Mouse (Mus musculus) heart, embryonic 15.5 days (tissue): ENCODE measurements around the gene Mpp3. TPM values are rescaled to one million over a fixed set of nuclear protein-coding genes. Genes with fewer than 3 reads are reported as not detected.

Experiments
- ATAC-seq: fragments of 200-750 bp; cut with Nextera tagmentation; replicated peaks from 2 replicates; pipeline ENCODE4 v1.8.0; 2017; ENCODE audit warnings: low read depth, moderate TSS enrichment; ENCODE audit not compliant: insufficient number of reproducible peaks, insufficient read depth, low FRiP score
- H3K27ac ChIP-seq: fragments of 300-500 bp; sonication (generic); 2 replicates; pipeline ENCODE4 v1.5.1; 2015; ENCODE audit warnings: mild to moderate bottlenecking, inconsistent platforms
- H3K27me3 ChIP-seq: fragments of 300-500 bp; sonication (generic); 2 replicates; pipeline ENCODE4 v1.6.1; 2015; ENCODE audit warnings: inconsistent platforms
- H3K36me3 ChIP-seq: fragments of 300-500 bp; sonication (generic); 2 replicates; pipeline ENCODE4 v1.6.1; 2015; ENCODE audit warnings: mild to moderate bottlenecking, inconsistent platforms
- H3K4me1 ChIP-seq: fragments of 300-500 bp; sonication (generic); replicated peaks from 2 replicates; pipeline ENCODE4 v1.6.1; 2015; ENCODE audit warnings: inconsistent platforms
- H3K4me2 ChIP-seq: fragments of 300-500 bp; sonication (generic); 2 replicates; pipeline ENCODE4 v1.6.1; 2015; ENCODE audit warnings: inconsistent platforms, mild to moderate bottlenecking, moderate library complexity
- H3K4me3 ChIP-seq: fragments of 300-500 bp; sonication (generic); 2 replicates; pipeline ENCODE4 v1.5.1; 2015; ENCODE audit warnings: mild to moderate bottlenecking, inconsistent platforms
- H3K9ac ChIP-seq: fragments of 300-500 bp; sonication (generic); 2 replicates; pipeline ENCODE4 v1.6.1; 2015; ENCODE audit warnings: mild to moderate bottlenecking, inconsistent platforms
- H3K9me3 ChIP-seq: fragments of 300-500 bp; sonication (generic); replicated peaks from 2 replicates; pipeline ENCODE4 v1.6.1; 2016; ENCODE audit warnings: inconsistent platforms
- WGBS: fragments of 180-500 bp; shearing (Covaris S2); methylation state at CpG from one replicate; pipeline ENCODE4 v1.1.7; 2015; ENCODE audit warnings: mixed read lengths; 5-methylcytosine and 5-hydroxymethylcytosine counted together
- polyA plus RNA-seq: library from polyadenylated mRNA; unstranded; fragments of >200 nt; fragmentation: Nextera tagmentation; extraction: Ambion mirVana; gene quantifications from 2 replicates; pipeline ENCODE4 v1.2.1, GENCODE M21; 2015

Gene Mpp3
- polyA plus RNA-seq, 1 experiment from 2014 or later, result 2.9 TPM

- 5% methylated on average over 22 of the region's 23 CpGs for WGBS
- Histone ChIP-seq H3K4me3 (peak overlapping the region; percentile 77), H3K36me3 (no peaks in the 10 kb centered on the region), H3K4me1 (peaks cover 14% of the 10 kb centered on the region), H3K27me3 (peaks cover 8% of the 10 kb centered on the region; the same call in 1 of the 2 replicates), H3K9ac (peak overlapping the region; percentile 66), H3K9me3 (no peaks in the 10 kb centered on the region), H3K27ac (no peak overlapping the region), H3K4me2 (peak overlapping the region; percentile 96)
- ATAC-seq, result peak; percentile 6; the same call in 1 of the 2 replicates
Observed at GRCm38 (mm10) chr11:102025991-102026660, 2.1 kb downstream of the Mpp3 start.

- Histone ChIP-seq H3K9me3 (no peaks in the 10 kb centered on the region), H3K36me3 (no peaks in the 10 kb centered on the region), H3K27me3 (peaks cover 8% of the 10 kb centered on the region; the same call in 1 of the 2 replicates), H3K4me2 (no peak overlapping the region), H3K27ac (no peak overlapping the region), H3K4me3 (peak overlapping the region; percentile 77; the same call in 1 of the 2 replicates), H3K4me1 (peaks cover 14% of the 10 kb centered on the region), H3K9ac (no peak overlapping the region)
- no peak for ATAC-seq
- 55% methylated on average over 7 of the region's 7 CpGs for WGBS
Observed at GRCm38 (mm10) chr11:102025354-102025753, 2.9 kb downstream of the Mpp3 start.

GRCm38 (mm10) chr11:102024875-102025274, 3.4 kb downstream of the Mpp3 start:
- Histone ChIP-seq H3K27ac (no peak overlapping the region), H3K36me3 (no peaks in the 10 kb centered on the region), H3K9me3 (no peaks in the 10 kb centered on the region), H3K27me3 (peaks cover 8% of the 10 kb centered on the region; the same call in 1 of the 2 replicates), H3K4me2 (no peak overlapping the region), H3K4me3 (no peak overlapping the region), H3K4me1 (peaks cover 14% of the 10 kb centered on the region), H3K9ac (no peak overlapping the region)
- 85% methylated on average over 4 of the region's 4 CpGs for WGBS
- no peak for ATAC-seq

GRCm38 (mm10) chr11:102024084-102024758, 4.0 kb downstream of the Mpp3 start:
- H3K4me3 ChIP-seq, result no peak overlapping the region
- no peak overlapping the region for H3K9ac ChIP-seq
- H3K36me3 ChIP-seq, result no peaks in the 10 kb centered on the region
- peaks cover 14% of the 10 kb centered on the region for H3K4me1 ChIP-seq
- no peak for ATAC-seq
- peaks cover 8% of the 10 kb centered on the region; the same call in 1 of the 2 replicates for H3K27me3 ChIP-seq
- WGBS, result 75% methylated on average over 6 of the region's 6 CpGs
- H3K4me2 ChIP-seq, result no peak overlapping the region
- H3K9me3 ChIP-seq, result no peaks in the 10 kb centered on the region
- H3K27ac ChIP-seq, result no peak overlapping the region

GRCm38 (mm10) chr11:102023406-102023805, 4.9 kb downstream of the Mpp3 start:
- Histone ChIP-seq H3K9me3 (no peaks in the 10 kb centered on the region), H3K27me3 (peaks cover 8% of the 10 kb centered on the region; the same call in 1 of the 2 replicates), H3K4me1 (peaks cover 14% of the 10 kb centered on the region), H3K27ac (no peak overlapping the region), H3K9ac (no peak overlapping the region), H3K4me2 (no peak overlapping the region), H3K4me3 (no peak overlapping the region), H3K36me3 (no peaks in the 10 kb centered on the region)
- ATAC-seq, result no peak
- WGBS, result 84% methylated on average over 13 of the region's 13 CpGs

GRCm38 (mm10) chr11:102021196-102021595, 7.1 kb downstream of the Mpp3 start:
- Histone ChIP-seq H3K9me3 (no peaks in the 10 kb centered on the region), H3K4me3 (no peak overlapping the region), H3K27ac (no peak overlapping the region), H3K36me3 (no peaks in the 10 kb centered on the region), H3K4me1 (peaks cover 8% of the 10 kb centered on the region), H3K9ac (no peak overlapping the region), H3K4me2 (no peak overlapping the region), H3K27me3 (peaks cover 8% of the 10 kb centered on the region; the same call in 1 of the 2 replicates)
- ATAC-seq, result no peak
- WGBS, result 88% methylated on average over 5 of the region's 5 CpGs

GRCm38 (mm10) chr11:102019736-102020135, 8.5 kb downstream of the Mpp3 start:
- no peak for ATAC-seq
- H3K4me3 ChIP-seq, result no peak overlapping the region
- peaks cover 8% of the 10 kb centered on the region; the same call in 1 of the 2 replicates for H3K4me1 ChIP-seq
- no peaks in the 10 kb centered on the region for H3K36me3 ChIP-seq
- H3K9me3 ChIP-seq, result no peaks in the 10 kb centered on the region
- peaks cover 8% of the 10 kb centered on the region; the same call in 1 of the 2 replicates for H3K27me3 ChIP-seq
- no peak overlapping the region for H3K9ac ChIP-seq
- 67% methylated on average over 9 of the region's 9 CpGs for WGBS
- H3K27ac ChIP-seq, result no peak overlapping the region
- no peak overlapping the region for H3K4me2 ChIP-seq

- H3K9me3 ChIP-seq, result no peaks in the 10 kb centered on the region
- H3K4me3 ChIP-seq, result no peak overlapping the region
- no peaks in the 10 kb centered on the region for H3K36me3 ChIP-seq
- peaks cover 8% of the 10 kb centered on the region; the same call in 1 of the 2 replicates for H3K4me1 ChIP-seq
- H3K27me3 ChIP-seq, result no peaks in the 10 kb centered on the region
- H3K9ac ChIP-seq, result no peak overlapping the region
- no peak for ATAC-seq
- H3K4me2 ChIP-seq, result no peak overlapping the region
- WGBS, result 89% methylated on average over 1 of the region's 1 CpGs
- H3K27ac ChIP-seq, result peak overlapping the region; percentile 39
Observed at GRCm38 (mm10) chr11:102016136-102016535, 12.1 kb downstream of the Mpp3 start.

GRCm38 (mm10) chr11:102015472-102015871, 12.8 kb downstream of the Mpp3 start:
- no peak for ATAC-seq
- no peaks in the 10 kb centered on the region for H3K36me3 ChIP-seq
- no peak overlapping the region for H3K4me3 ChIP-seq
- no peak overlapping the region for H3K4me2 ChIP-seq
- H3K9ac ChIP-seq, result no peak overlapping the region
- no peak overlapping the region for H3K27ac ChIP-seq
- H3K4me1 ChIP-seq, result peaks cover 8% of the 10 kb centered on the region; the same call in 1 of the 2 replicates
- H3K9me3 ChIP-seq, result no peaks in the 10 kb centered on the region
- no peaks in the 10 kb centered on the region for H3K27me3 ChIP-seq
- WGBS, result 74% methylated on average over 6 of the region's 6 CpGs

GRCm38 (mm10) chr11:102013201-102013600, 15.1 kb downstream of the Mpp3 start:
- WGBS, result 72% methylated on average over 8 of the region's 8 CpGs
- Histone ChIP-seq H3K4me3 (no peak overlapping the region), H3K9me3 (no peaks in the 10 kb centered on the region), H3K27me3 (no peaks in the 10 kb centered on the region), H3K4me2 (no peak overlapping the region), H3K36me3 (no peaks in the 10 kb centered on the region), H3K27ac (no peak overlapping the region), H3K9ac (no peak overlapping the region), H3K4me1 (peaks cover 8% of the 10 kb centered on the region; the same call in 1 of the 2 replicates)
- ATAC-seq, result no peak

- no peak overlapping the region for H3K27ac ChIP-seq
- WGBS, result 73% methylated on average over 8 of the region's 8 CpGs
- no peak overlapping the region for H3K9ac ChIP-seq
- H3K9me3 ChIP-seq, result no peaks in the 10 kb centered on the region
- no peaks in the 10 kb centered on the region for H3K36me3 ChIP-seq
- no peak overlapping the region for H3K4me2 ChIP-seq
- ATAC-seq, result no peak
- H3K27me3 ChIP-seq, result no peaks in the 10 kb centered on the region
- peaks cover 6% of the 10 kb centered on the region; the same call in 1 of the 2 replicates for H3K4me1 ChIP-seq
- no peak overlapping the region for H3K4me3 ChIP-seq
Observed at GRCm38 (mm10) chr11:102011510-102011909, 16.8 kb downstream of the Mpp3 start.
